Mouse (Mus musculus) thymus, postnatal 14 days (tissue): ENCODE measurements at regions not wholly inside any gene's neighbourhood (a gene's known extent, or its start where the extent isn't known, plus 50 kb on each side); places are given as distances from the start of the nearest gene placed in this dataset.

Experiments used
- DNase-seq: peaks from one replicate; pipeline ENCODE4 v3.0.0; 2021

DNA sequence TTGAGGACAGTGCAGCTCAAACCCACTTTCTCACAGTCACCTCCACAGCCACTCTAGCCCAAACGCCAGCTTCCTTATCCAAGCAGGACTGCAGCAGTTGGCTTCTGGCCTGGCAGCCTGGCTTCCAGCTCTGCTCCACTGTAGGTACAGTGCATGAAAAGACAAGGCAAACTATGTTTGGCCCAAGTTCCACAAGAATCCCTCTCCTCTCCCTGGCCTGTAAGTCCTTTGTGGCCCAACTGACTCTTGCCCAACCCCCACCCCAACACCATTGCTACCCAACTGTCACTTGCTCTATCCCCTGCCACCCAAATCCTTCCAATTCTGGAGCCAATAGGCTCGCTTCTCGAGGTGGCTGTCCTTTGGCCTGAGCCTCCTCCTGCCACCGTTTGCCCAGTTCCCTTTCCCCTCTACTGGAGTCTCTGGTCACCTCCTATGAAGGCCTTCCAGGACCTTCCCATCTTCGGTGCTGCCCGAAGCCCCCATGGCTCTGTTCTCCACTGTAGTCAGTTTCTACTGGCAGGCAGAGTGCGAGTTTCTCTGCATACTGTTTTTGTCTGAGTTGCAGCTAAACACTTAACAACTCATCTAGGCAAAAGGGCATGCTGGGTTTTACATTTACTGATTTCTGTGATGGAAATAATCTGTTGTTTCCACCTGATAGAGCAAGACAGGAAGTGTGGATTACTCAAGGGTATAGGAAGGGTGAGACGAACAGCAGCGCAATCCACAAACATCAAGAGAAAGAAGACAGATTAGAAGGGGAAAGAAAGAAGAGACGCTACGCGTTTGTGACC is 84.4 kb upstream of the Ptpn1 start:
- DNase-seq, result no peak

DNA sequence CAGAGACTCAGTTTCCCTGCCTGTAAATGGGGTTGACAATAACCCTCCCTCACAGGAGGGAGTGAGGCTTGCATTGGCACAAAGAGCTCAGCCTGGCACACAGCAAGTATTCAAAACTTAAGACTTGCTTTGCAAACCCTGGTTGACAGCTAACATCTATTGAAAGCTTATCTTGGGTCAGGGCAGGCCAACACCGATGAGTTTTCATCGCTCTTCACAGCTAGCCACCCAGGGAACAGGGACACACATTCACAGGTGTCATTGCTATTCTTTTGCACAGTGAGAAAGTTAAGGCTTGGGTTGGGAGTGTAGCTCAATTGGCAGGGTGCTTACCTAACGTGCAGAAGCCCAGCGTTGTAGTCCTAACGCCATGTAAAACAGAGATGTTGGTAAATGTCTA is 86.5 kb upstream of the Ptpn1 start:
- no peak for DNase-seq

DNA sequence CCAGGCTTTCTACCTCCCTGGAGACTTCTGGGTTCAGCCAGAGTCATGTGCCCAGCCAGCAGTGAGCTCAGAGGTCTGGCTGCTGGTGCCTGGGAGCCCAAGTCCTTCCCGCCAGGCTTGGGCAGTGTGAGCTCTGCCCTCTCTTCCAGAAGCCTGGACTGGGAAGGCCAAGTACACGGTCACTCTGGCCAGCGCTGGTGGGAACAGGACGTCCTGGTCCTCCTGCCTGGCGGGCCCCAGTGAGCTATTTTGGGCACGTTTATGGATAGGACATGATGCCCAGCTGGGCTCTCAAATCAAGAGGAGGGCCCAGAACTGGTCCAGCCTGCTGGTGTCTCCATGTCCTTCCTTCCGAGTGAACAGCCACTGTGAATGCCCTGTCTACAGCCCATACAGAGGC is 87.3 kb upstream of the Ptpn1 start:
- DNase-seq, result no peak

DNA sequence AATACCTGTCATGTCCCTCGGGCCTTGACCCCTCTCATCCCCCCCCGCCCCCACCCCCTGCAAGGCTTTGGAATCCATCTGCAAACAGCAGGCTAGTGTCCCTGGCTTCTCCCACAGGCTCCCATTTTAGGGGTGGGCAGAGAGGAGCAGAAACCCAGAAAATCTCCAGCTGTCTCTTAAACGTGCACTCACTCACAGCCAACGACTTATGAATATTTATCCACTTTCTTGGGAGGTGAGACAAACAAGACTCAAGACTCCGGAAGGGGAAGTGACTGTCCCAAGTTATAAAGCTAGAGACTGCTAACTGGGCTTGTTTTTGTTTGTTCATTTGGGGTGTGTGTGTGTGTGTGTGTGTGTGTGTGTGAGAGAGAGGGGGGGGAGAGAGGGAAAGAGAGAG is 87.9 kb upstream of the Ptpn1 start:
- no peak for DNase-seq

DNA sequence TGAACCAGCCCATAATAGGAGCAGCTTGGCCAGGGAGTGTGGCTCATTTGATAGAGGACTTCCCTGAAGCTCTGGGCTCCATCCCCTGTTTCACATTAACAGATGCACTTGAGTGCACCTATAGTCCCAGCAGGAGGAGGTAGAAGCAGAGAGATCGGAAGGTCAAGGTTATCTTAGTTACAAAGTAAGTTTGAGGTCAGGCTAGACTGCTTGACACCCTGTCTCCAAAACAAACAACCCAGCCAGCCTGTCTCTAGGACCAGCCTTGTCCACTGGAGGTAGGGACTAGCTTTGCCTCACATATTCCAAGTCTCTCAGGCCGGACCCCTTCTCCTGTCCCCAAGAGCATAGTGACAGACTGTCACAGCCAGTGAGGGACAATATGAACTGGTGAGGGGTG is 88.9 kb upstream of the Ptpn1 start:
- no peak for DNase-seq

DNA sequence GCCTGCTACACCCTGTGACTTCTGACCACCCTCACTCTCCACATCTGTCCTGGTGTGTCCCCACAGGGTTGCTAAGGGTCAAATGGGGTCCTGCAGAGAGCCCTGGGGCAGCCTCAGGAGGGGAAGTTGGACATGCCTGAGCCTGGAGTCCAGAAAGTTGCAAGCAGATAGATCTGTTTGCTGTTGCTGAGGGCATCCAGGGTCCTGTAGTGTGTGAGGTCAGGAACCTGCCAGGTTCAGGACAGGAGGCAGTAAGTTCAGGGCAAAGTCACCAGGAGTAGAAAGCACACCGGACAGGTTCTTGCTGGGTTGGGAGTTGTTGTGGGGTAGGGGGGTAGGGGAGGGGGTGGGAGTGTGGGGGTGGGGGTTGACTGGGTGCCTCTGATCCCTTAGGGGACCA is 89.4 kb upstream of the Ptpn1 start:
- no peak for DNase-seq

DNA sequence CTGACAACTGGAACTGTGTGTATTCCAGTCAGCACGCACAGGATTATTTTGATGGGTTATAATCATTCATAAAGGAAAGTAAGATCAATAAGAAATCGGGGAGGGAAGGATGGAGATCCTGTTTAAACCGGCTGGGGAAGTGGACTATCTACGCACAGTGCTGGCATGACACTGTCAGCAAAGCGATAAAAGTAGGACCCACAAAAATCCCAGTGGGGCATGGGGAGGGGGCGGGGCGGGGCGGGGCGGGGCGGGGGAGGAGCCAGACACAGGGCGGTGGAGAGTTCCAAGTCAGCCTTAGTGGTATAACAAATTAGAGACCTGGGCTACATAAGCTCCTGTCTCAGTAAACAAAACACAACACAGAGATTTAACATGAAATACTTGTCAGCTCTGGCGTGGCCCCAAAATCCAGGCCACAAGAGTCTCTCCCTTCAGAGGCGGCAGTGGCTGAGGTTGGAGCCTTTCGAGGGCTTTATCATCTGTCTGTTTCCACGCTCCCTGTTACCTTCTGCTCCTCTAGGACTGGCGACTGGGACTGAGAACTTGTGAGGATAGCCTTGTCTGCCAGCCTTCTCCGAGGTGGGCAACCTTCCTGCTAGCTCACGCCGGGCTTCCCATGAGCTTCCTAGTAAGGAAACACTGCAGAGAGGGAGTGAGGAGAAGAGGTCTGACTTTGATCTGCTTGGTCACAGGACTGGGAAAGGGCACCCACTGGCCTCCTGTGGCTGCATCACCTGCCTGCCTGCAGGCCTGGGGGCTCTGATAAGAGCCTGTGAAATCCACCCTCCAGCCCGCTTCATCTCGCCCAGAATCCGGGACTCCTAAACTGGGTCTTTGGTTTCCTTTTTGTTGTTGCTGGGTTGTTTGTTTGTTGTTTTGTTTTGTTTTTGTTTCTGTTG is 90.3 kb upstream of the Ptpn1 start:
- no peak for DNase-seq

DNA sequence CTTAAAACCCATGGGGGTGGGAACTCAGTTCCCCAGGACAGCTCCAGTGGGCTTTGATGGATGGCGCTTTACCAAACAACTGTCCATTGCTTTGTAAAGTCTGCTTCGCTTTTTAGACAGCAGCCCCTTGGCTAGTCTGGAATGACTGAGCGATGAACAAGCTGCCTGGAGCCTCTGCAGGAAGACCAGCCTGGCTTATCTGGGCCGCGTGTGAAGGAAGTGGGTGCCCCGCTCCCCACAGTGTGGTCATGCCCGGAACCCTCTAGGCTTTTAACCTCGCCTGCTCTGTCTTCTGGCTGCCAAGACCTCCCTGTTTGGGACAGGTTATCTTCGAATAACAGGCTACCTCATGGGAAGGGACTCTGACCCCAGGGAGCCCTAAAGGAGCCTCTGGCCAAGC is 91.5 kb upstream of the Ptpn1 start:
- peak; percentile 35 for DNase-seq

DNA sequence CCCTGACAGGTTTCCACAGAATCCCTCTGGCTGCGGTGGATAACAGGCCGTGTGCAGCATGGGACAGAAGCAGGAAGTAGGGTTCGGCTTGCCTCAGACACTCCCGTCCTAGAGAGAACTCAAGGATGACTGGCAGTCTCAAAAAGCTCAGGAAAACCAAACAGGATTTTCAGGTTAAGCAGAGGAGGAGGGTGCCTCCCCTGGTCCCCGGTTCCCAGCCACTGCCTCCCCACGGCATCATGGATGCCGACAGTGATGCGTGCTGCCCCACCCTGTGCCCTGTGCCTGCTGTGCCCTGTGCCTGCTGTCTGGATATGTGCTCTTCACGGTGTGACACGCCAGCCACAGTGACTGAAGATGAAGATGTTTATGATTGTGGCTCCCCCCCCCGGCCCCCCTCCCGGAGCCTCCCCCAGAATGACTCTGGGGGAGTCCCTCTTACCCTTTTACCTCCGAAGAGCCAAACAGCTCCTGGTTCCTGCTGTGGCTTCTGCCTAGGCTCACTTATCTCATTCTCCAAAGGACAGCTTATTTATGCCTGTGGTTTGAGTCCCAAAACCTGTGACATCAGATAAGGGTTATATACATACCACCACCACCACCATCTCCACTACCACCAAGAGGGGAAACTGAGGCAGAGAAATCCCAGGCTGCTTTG is 92.4 kb upstream of the Ptpn1 start:
- no peak for DNase-seq

DNA sequence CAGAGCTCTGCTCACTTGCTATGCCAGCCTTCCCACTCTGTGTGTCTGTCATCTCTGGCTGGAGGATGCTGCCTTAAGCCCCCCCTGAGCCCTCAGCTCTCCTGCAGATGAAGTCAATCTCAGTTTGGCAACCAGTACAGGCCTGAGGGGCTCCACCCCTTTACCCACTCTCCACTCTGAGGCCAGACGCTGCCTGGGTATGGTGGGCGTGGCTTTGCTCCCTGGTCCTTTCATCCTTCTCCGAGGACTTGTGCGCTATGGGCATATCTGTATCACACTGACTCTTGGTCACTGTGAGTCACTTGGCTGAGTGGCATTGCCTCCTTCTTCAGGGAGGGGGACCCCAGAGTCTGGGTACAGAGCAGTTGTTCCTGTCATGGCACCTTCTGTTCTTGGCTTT is 94.3 kb upstream of the Ptpn1 start:
- DNase-seq, result no peak

DNA sequence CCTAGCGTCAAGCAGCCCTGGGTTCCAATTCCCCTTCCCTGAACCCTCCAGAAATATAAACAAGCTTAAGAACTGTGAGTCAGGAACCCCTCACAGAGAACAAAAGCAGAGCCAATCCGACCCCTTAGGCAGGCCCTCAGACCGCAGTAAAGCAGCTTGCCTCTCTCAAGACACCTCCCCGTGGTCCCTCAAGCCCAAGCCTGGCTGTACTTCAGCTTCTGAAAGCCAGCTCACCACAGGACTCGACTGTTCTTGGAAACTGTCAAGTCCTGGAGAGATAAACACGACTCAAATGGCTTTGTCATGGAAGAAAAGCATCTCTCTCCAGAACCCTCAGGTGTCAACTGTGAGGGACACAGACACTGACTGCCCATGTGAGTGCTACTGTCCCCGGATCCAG is 95.2 kb upstream of the Ptpn1 start:
- DNase-seq, result no peak

DNA sequence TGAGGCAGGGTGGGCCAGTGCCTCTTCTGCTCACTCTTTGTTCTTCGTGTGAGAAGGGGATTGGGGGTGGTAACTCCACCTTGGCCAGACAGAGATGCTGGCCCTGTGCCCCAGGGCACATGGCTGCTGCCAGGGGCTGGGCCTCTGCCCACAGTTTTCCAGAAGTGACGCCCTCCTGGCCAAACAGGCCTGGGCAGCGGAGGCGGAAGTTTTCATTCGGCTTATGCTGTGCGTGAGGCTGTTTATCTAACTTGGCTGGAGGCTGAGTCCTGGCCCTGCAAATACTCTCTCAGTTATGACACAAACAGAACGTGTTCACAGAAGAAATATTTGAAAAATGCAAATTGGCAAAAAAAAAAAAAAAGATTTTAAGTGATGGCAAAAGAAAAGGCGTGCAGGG is 97.3 kb upstream of the Ptpn1 start:
- DNase-seq, result no peak

DNA sequence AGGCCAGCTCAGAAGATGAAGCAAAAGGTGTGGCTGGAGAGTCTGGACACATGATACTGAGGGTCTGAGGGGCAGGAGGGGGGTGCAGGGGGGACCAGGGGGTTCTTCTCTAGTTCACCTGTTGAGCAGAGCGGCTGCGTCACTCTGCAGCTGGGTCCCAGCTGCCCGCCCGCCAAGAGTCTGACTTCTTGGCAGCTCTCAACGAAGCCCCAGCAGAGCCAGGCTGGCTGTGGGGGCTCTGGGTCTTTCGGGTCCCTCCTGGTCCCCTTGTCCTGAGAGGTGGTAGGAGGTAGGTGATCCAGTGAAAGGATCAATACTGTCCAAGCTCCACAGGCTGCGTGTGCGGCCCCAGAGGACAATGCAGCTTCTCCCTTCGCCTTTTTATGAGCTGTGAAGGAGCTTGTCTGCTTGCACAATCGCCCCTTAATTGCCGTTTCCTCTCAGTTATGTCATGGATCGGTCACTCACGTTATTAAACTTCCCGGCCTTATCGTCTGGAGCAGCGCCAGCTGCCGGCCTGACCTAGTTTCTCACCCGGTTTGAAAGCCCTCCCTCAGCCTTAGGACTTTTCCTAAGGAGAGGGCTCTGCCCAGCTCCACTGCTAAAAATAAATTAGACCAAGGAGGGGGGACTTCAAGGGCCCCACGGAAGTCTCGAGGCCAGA is 98.4 kb upstream of the Ptpn1 start:
- no peak for DNase-seq

DNA sequence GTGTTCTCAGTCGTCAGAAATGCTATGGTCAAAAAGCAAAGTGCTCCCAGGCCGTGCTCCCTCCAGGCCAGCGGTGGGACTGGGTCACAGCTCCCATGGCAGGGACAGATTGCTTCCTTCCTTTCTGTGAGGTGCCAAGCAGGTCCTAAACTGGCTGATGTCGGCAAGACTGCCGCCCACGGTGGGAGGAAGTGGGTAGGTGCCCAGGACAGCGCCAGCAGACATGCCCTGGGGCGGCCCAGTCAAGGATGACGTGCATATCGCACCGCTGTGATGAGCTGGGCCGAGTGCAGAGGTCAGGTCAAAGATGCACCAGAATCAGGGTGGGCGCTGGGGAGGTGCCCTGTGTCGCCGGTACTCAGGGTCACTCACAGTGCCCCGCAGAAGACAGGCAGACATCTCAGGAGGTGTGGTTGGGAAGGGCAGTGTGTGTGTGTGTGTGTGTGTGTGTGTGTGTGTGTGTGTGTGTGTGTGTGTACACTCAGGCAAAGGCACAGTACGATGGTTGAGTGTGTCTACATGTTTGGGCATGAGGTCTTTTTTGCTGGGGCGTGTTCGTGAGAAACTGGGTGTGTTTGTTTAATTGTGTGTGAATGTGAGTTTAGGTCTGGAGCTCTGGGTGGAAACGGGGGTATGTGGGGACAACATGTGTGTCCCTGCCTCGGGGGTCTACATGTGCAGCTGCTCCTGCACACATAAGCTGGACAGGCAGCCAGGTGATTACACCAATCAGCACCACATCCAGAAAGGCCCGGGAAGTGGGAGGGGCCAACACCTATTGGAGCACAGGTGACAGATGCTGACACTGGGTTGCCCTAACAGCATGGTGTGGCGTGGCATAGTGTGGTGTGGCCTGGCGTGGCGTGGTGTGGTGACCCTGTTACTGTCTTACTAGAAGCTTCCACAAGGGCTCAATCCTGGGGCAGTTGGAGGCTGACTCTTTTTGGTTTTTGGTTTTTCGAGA is 100.5 kb upstream of the Ptpn1 start:
- peak; percentile 15 for DNase-seq

DNA sequence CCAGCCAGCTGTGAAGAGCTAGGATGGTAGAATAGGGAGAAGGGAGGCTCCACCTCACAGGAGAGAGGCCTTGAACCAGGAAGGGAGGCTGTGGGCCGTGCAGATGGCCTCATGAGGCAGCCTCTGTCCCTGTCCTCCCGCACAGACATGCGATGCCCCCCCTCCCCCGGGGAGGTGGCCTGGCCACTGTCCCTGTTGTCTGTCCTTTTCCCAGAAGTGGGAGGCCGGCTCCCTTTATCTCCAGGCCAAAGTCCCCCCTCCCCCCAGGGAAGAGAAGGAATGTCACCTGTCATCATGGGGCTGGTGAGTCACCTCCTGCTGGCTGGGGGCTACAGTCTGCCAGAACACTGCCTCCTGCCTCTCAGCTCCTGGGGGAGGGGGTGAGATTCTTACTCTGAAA is 103.6 kb upstream of the Ptpn1 start:
- no peak for DNase-seq

DNA sequence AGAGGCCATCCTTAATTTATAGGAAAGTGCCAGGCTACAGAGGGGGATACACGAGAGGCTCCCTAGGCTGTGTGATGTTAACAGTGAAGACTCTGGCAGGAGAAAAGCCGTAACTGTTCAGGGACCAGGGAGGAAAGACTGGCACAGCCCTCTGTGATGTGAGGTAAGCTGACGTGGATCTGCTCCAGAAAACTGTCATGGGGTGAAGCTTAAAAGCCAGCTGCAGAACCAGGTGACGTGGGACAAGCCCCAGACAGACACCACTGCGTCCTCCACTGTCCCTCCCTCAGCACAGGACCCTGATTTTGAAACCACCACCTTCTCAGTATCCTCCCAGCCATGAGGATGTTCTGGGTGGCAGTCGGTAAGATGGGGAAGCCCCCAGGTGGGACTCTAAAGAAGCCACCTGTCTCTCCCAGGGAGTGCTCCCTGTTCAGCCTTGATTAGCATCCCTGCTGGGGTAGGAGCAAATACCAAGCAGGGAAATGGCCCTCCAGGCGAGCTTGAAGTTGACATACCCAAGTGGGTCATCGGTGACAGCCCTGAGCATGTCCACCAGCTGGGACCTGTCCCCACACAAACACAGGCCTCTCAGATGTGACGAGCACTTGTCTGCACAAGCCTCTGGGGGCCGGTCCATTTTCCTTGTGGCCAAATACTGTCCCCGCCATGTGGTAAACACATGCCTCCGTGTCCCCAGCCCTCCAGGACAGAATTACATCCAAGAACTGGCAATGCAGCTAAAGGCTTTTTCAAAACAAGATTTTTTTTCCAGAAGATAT is 104.7 kb upstream of the Ptpn1 start:
- no peak for DNase-seq

DNA sequence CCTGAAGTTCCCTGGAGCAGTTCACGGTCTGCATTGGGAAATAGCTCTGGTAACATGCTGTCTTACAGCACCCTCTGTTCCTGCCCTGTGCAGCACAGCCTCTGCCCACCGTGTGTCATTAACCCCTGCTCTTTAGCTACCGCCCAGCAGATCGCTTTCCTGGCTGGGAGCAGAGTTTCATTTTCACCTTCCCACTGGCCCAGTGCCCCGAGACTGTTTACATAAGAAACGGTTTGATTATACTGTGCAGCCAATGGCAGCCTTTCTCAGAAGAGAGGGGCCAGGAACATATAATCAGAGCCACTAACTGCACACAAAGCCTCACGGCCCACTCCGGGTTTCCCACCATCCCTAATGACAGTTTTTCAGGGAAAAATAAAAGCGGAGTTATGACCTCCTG is 108.3 kb upstream of the Ptpn1 start:
- no peak for DNase-seq

DNA sequence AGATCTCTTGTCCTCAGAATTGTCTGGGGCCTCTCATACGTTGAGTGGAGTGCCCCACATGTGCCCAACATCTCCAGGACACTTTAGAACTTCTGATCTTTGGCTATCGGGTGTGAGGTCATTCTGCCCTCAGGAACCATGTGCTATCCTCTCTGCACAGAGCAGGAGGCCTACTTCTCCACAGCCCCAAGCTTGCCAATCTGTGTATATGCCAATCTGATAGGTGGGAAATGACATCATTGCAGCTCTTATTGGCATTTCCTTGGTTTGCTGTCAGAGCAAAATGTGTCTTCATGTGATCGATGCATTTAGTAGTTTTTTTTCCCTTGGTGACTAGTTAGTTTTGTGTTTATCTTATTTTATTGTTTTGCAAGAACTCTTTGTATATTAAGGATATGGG is 108.8 kb upstream of the Ptpn1 start:
- no peak for DNase-seq

DNA sequence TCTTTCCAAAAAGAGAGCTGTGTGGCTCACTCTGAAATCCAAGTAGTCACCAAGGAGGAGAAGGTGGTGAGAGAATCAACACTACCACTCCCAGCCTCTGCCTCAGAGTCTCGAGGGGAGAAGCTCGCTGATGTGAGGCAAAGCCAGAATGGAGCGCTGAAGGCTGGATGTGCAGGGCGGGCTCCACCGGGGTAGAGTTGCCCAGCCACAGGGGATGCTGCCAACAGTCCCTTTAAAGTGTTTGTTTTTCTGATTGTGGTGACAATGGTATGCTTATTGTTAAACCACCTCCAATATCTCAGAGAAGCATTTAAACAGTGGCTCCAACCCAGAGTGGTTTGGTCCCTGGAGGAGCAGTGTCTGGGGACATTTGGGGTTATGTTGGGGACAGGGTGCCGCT is 110.7 kb upstream of the Ptpn1 start:
- DNase-seq, result no peak

DNA sequence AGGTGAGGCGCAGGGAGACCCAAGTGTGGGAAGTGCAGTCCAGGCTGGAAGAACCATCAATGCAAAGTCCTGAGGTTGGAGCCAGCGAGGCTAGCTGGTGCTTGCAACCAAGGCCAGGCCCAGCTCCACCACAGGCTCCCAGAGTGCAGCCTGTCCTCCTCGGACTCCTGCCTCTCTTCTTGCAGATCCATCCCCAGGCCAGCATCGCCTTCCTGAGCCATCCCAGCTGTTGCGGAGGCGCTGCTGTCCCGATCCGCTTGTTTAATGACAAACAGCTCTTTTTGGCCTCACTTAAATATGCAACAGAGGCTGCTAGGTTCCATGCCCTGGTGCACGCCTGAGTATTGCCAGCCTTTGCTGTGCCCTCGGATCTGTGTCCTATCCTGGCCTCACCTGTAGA is 113.1 kb upstream of the Ptpn1 start:
- no peak for DNase-seq

DNA sequence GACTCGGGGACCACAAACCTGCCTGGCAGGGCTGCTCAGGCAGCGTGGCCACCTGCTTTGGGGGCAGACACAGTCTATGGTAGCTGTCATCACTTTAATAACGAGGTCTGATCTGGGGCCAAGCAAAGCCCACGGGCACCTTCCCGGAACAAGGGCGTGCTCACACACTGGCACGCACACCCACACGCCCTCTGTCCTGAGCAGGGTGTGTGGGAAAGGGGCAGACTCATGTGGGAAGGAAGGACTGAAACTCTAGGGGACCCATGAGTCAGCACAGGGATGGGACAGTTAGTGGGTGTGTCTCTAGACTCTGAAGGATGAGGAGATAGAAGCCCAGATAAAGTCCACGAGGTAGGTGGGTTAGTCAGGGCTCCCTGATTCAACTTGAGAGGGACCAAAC is 114.8 kb upstream of the Ptpn1 start:
- no peak for DNase-seq
